Mouse (Mus musculus) megakaryocyte, embryonic 14.5 days (primary cell): Measurements from ENCODE around the gene Inpp4a.

Experiments used
- FLI1 ChIP-seq: IDR thresholded peaks from 2 replicates; pipeline ENCODE4 v1.6.1; 2012; ENCODE audit warnings: low read length, inconsistent platforms, mixed read lengths
- GATA1 ChIP-seq: IDR thresholded peaks from 3 replicates; pipeline ENCODE4 v1.6.1; 2012; ENCODE audit warnings: mixed read lengths, low read length, inconsistent platforms, borderline replicate concordance

DNA sequence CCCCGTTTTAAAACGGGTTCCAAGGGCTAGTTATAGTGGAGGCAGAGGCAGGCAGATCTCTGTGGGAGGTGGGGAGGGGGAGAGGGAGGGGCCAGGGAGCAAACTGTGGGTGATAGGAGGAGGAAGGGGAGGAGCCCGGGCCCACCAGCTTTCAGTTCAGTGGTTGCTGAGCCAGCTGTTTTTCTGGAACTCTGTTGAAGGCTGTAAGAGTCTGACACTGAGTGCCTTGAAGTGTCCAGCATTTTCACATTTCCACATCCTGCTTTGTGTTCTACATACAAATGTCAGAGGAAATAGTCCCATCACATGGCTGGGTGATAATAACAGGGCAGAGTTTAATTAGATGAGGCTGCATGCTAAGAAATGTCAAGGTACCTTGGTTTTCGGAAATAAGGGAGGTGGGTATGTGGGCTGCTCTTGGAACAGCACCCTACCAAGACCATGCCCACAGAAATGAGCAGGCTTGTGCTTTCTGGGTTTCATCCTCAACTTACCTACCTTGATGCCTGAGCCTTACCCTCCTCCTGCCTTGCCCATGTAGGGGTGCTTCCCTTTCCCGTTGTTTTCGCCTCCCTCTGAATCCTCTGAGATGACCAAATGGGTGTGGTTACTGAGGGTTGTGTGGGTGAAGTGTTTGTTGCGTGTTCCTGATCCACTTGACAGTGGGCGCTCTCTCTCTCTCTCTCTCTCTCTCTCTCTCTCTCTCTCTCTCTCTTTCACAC, 8.5 kb downstream of the Inpp4a start:
- TF ChIP-seq GATA1 = no peak
- no peak for TF ChIP-seq FLI1
